Mouse (Mus musculus) ovary, adult 18-20 months (tissue): ENCODE results near the gene Hspb7.

Source experiments
- DNase-seq: peaks from one replicate; pipeline ENCODE4 v3.0.0; 2022; ENCODE audit warnings: low spot score, mixed read lengths

Gene Hspb7

DNA sequence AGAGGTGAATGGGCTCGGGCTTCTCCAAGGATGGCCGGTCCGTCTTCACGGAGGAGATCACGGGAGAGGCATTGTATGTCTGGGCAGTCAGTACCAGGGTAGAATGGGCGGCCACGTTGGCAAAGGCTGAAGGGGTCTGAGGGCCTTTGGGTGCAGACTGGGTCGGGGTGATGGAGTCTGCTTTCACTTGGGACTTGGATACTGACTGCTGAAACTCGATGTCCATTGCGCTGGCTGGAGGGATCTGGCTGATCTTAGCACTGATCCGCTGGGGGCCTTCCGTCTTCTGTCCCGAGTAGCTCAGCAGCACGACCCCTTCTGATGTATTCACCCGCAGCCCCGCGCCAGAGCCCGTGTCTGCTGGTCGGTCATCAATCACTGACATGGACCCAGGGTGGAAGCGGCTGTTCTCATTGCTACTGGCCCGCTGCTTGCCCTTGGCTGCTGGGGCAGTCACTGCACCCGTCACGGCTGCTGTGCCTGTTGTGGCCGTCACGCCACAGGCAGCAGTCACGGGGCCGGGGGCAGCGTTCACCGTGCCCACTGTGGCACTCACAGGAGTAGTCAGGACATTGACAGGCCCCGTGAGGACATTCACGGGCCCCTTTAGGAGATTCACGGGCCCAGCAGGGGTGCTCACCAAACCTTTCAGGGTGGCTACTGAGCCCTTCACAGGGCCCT, 52.2 kb downstream of the Hspb7 start:
- DNase-seq = no peak

- DNase-seq = no peak
Measured at GRCm38 (mm10) chr4:141474431-141474830, 53.9 kb downstream of the Hspb7 start.
